Mouse (Mus musculus) right cerebral cortex, postnatal 4 days (tissue): ENCODE measurements around the gene Hoxd3.

Source experiments
- DNase-seq: peaks from one replicate; pipeline ENCODE4 v3.0.0-alpha.2; 2022

Gene Hoxd3

GRCm38 (mm10) chr2:74731799-74732512 lies 20.2 kb downstream of the Hoxd3 start:
- DNase-seq: no peak

GRCm38 (mm10) chr2:74732513-74733316 lies 21.0 kb downstream of the Hoxd3 start:
- DNase-seq: no peak

GRCm38 (mm10) chr2:74733317-74733661 lies 21.6 kb downstream of the Hoxd3 start:
- DNase-seq: no peak

GRCm38 (mm10) chr2:74733765-74734164 lies 22.0 kb downstream of the Hoxd3 start:
- DNase-seq: no peak

- DNase-seq: no peak
Observed at GRCm38 (mm10) chr2:74734451-74734850, 22.7 kb downstream of the Hoxd3 start.

GRCm38 (mm10) chr2:74734996-74735811 lies 23.5 kb downstream of the Hoxd3 start:
- DNase-seq: no peak

- no peak for DNase-seq
Observed at GRCm38 (mm10) chr2:74735851-74736687, 24.3 kb downstream of the Hoxd3 start.

- DNase-seq: no peak
Observed at GRCm38 (mm10) chr2:74736688-74737577, 25.2 kb downstream of the Hoxd3 start.

GRCm38 (mm10) chr2:74737578-74738070 lies 25.9 kb downstream of the Hoxd3 start:
- no peak for DNase-seq

- DNase-seq: no peak
Observed at GRCm38 (mm10) chr2:74738623-74739475, 27.1 kb downstream of the Hoxd3 start.

GRCm38 (mm10) chr2:74739476-74739800 lies 27.7 kb downstream of the Hoxd3 start:
- no peak for DNase-seq

GRCm38 (mm10) chr2:74739869-74740268 lies 28.1 kb downstream of the Hoxd3 start:
- DNase-seq: no peak

GRCm38 (mm10) chr2:74740311-74741091 lies 28.8 kb downstream of the Hoxd3 start:
- no peak for DNase-seq

GRCm38 (mm10) chr2:74741252-74741978 lies 29.7 kb downstream of the Hoxd3 start:
- DNase-seq: no peak

- no peak for DNase-seq
Observed at GRCm38 (mm10) chr2:74741979-74742277, 30.2 kb downstream of the Hoxd3 start.

- DNase-seq: no peak
Observed at GRCm38 (mm10) chr2:74745540-74746297, 34.0 kb downstream of the Hoxd3 start.

GRCm38 (mm10) chr2:74746298-74746921 lies 34.7 kb downstream of the Hoxd3 start:
- DNase-seq: no peak

- DNase-seq: no peak
Observed at GRCm38 (mm10) chr2:74747006-74747405, 35.3 kb downstream of the Hoxd3 start.
